Mouse (Mus musculus) embryo, embryonic 10 days (tissue): ENCODE measurements around the gene Lhpp.
A peak's percentile ranks its signal among the peaks of the same experiment; 100 is the strongest.

ENCODE experiments used
- DNase-seq: peaks from one replicate; pipeline ENCODE4 v3.0.0-alpha.2; 2015; ENCODE audit warnings: low spot score

Lhpp gene

GRCm38 (mm10) chr7:132738844-132739243 is 128.4 kb downstream of the Lhpp start:
- DNase-seq = no peak

- DNase-seq = no peak
Observed at GRCm38 (mm10) chr7:132739829-132740228, 129.4 kb downstream of the Lhpp start.

GRCm38 (mm10) chr7:132742912-132743311 is 132.5 kb downstream of the Lhpp start:
- no peak for DNase-seq

GRCm38 (mm10) chr7:132747096-132747495 is 136.7 kb downstream of the Lhpp start:
- DNase-seq = no peak

GRCm38 (mm10) chr7:132748076-132748769 is 137.8 kb downstream of the Lhpp start:
- DNase-seq = no peak

- DNase-seq = no peak
Observed at GRCm38 (mm10) chr7:132749504-132749903, 139.1 kb downstream of the Lhpp start.

- DNase-seq = no peak
Observed at GRCm38 (mm10) chr7:132751716-132752115, 141.3 kb downstream of the Lhpp start.

GRCm38 (mm10) chr7:132753518-132754388 is 143.3 kb downstream of the Lhpp start:
- DNase-seq = peak; percentile 30

- DNase-seq = no peak
Observed at GRCm38 (mm10) chr7:132754389-132754750, 143.9 kb downstream of the Lhpp start.
